Mouse (Mus musculus) layer of hippocampus, adult 11-12 months (tissue): ENCODE data around the gene Ccl3.

Experiments
- DNase-seq: peaks from one replicate; pipeline ENCODE4 v3.0.0; 2022; ENCODE audit warnings: low spot score

The Ccl3 gene

DNA sequence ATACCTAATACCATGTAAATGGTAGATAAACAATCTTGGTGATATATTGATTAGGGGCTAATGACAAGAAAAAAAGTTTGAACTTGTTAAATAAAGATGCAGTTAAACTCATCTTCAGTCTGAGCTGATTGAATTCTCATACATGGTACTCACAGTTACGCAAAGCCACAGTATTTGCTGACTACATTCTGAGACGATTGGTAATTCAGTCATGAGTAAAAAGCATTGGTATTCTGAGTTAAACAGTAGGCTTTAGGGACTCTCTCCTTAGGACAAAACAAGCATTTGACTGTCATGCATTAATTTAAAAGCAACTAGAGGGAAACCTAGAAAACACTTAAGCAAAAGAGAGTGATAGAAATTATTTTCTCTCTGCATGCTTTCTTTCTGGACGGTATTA lies 25.6 kb downstream of the Ccl3 start:
- DNase-seq, result no peak

DNA sequence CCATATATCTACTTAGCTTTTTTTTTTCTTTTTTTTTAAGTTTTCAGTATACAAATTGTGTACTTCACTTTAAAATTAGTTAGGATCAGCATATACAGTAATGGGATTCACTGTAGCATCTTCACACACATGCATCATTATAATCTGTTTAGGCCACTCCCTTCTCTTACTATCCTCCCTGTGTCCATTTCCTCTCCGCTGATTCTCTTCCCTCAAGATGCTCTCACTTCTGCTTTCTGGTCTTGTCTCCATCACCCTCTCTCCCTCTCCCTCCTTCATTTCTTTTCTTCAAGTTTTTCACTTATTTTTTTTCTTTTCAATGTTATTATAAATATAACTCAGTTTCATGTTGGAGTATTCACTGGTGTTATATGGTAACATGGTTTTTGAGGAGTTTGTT lies 30.1 kb downstream of the Ccl3 start:
- no peak for DNase-seq

- DNase-seq, result no peak
These were observed 30.9 kb downstream of the Ccl3 start for GRCm38 (mm10) chr11:83618238-83618637.

DNA sequence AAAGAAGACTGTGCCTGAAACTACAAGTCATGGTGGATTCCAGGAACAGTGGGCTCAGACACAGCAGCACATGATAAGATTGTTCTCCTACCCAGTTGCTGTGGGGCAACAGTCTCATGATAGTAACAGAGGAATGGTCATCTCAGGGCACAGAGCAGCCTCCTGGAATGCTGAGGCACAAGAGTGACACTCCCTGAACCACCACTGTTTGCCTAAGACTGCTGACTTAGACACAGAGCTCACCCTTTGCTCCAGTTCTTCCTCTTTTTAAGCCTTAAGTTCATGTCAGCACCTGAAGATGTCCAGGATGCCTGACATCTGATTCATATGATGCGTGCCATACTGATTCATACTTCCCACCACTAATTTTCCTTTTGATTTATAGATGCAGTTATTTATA lies 32.6 kb downstream of the Ccl3 start:
- no peak for DNase-seq

GRCm38 (mm10) chr11:83610900-83611299 lies 38.3 kb downstream of the Ccl3 start:
- no peak for DNase-seq

DNA sequence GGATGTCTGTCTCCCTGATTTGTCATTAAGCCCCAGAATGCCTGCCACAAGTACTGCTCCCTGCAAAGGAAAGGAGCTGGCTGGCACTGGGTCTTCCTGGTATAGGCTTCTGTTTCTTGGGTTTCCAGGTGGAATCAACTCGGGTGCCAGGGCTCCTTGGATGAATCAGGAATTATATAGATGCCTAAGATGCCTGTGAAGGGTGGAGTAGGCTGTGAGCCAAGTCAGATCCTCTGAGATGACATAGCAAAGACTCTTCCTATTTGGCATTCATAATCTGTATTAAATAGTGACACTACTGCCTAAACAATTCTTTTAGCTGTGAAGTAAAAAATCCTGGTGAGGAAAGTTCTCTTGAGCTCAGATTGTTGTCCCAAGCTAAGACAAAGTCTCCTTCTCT lies 42.8 kb downstream of the Ccl3 start:
- no peak for DNase-seq

GRCm38 (mm10) chr11:83605535-83605934 lies 43.6 kb downstream of the Ccl3 start:
- DNase-seq, result no peak

DNA sequence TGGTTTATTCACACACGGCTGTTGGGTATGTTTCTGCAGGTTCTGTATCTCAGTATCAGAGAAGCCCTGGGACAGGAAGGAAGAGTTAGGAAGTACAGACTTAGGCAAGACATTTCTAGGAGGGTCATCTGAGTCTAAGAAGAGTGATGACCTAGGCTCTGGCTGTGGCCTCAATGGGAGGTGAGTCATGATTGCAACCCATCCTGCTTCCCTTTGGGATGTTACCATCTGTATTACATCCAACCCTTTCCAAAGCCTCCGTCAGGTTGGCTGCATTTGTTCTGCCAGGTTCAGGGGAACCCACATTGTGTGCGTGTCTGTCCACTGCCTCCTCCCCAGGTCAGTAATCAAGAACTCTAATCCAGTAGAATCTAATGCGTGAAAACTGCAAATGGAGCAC lies 44.5 kb downstream of the Ccl3 start:
- DNase-seq, result no peak

- no peak for DNase-seq
These were observed 45.8 kb downstream of the Ccl3 start for GRCm38 (mm10) chr11:83603399-83603798.

GRCm38 (mm10) chr11:83600576-83600975 lies 48.6 kb downstream of the Ccl3 start:
- no peak for DNase-seq

DNA sequence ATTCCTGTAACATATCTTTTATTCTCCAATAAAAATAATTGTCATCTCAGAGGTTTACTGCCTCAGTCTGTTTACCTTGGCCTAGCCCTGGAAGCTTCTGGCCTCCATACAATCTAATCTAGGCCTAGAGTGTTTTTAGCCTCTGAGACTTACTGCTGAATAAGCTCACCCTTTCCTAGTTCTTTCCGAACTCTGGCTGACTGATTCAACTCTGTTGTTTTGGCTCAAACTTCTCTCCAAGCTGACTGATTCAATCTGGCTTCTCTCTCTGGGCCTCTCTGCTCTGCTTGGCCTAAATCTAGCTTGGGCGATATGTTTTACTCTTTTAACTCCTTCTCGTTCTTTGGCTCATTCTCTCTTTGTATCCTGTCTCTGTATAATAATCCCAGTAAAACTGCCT lies 50.2 kb downstream of the Ccl3 start:
- DNase-seq, result no peak

DNA sequence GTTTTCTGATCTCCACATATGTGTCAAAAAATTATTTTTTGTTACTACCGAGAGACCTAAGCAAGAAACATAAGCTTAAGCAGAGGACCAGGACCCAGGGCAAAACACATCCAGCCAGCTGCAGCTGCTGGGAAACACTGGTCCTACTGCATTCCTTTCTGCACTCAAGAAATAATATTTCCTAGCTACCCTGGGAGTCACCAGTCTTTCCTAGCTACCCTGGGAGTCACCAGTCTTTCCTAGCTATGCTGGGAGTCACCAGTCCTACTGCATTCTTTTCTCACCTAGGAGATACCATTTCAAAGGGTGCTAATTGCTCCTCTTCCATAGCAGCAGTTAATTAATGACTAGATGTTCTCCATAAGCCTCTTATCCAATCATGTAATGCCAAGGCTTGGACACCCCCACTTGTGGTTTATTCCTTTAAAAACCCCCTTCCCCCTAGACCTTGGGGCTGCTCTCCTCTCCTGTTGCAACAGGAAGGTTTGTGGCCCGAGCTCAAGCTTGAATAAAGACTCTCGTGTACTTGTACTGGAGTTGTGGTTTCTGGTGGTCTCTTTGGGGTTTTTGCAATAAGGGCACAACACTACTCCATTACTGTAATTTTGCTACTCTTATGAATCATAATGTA lies 50.8 kb downstream of the Ccl3 start:
- no peak for DNase-seq
